Mouse (Mus musculus): ENCODE measurements around the gene Tbc1d22b.
"Not testable (repeated sequence)": the region's sequence is repeated elsewhere in the genome, so short reads cannot be mapped to it uniquely, and the experiment has no call there.

Gene Tbc1d22b

GRCm38 (mm10) chr17:29549543-29550428, at the start of gene Tbc1d22b, which contains the start of gene Gm17657:
Gene Tbc1d22b, plus strand, starts transcription at chr17:29549785.
Gene Gm17657, minus strand, starts transcription at chr17:29549638.
- CTCF ChIA-PET, result interaction anchor here (0.6 kb wide), 2 partner anchors 420 to 472 kb away, joined by 4 to 19 read pairs; no protein-coding TSS in a partner anchor

DNA sequence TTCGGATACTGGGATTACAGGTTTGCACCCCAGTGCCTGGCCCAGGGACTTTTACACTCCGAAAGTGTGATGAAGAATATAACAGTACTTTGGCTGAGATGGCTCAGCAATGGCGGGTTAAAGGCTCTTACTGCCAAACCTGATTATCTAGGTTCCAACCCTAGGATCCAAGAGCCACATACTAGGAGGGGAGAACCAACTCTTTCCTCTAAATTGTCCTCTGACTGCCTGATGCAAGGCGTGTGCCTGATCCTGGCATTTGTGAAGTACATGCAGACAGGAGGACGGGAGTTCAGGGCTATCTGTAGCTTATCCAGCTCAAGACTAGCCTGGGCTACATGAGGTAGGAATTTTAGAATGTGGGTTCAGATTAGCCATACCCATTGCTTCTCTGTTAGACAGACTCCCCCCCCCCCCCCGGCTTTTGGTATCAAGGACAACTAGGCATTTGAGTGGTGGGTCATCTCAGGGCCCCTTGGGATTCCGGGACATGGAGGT, 49.3 kb upstream of the Tbc1d22b start:
- CTCF ChIA-PET, result interaction anchor here (0.9 kb wide), 1 partner anchor 119 kb away, joined by 3 read pairs; no protein-coding TSS in a partner anchor

DNA sequence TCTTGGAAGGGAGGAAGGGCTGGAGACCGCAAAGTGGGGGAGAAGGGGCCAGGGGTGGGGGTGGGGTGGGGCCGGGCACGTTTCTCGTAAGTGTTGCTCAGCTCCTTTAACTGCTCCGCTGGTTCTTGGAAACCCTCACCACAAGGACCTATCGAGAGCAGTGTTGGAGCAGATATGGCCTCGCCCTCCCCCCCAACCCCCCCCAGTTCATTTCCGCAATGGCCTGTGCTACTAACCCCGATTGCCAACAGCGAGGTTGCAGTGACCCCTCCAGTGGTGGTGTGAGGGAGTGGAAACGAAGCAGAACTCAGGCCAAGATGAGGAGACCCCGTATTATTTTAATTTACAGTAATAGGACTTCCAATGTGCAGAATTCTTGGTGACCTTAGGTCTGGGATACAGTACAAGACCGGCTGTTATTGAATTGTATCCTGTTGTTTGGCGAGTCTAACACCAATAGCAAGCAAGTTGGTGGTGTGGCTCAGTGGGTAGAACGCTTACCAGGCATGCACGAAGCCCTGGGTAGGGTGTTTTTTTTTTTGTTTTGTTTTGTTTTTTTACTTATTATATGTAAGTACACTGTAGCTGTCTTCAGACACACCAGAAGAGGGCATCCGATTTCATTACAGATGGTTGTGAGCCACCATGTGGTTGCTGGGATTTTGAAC, 48.6 kb upstream of the Tbc1d22b start:
- CTCF ChIA-PET, result interaction anchor here (0.9 kb wide), 1 partner anchor 120 kb away, joined by 3 read pairs; no protein-coding TSS in a partner anchor

- CTCF ChIA-PET, result interaction anchor here (0.5 to 0.8 kb wide), 3 partner anchors 10 to 331 kb away, joined by 3 to 8 read pairs (median 3); no protein-coding TSS in a partner anchor
Observed at GRCm38 (mm10) chr17:29502005-29502668, 47.4 kb upstream of the Tbc1d22b start.

- CTCF ChIA-PET, result interaction anchor here (0.6 kb wide), 1 partner anchor 34 kb away, joined by 3 read pairs; no protein-coding TSS in a partner anchor
Observed at GRCm38 (mm10) chr17:29502669-29503665, 46.6 kb upstream of the Tbc1d22b start.

- CTCF ChIA-PET, result interaction anchor here (0.6 kb wide), 1 partner anchor 124 kb away, joined by 3 read pairs; no protein-coding TSS in a partner anchor
Observed at GRCm38 (mm10) chr17:29503700-29504099, 45.9 kb upstream of the Tbc1d22b start.

- CTCF ChIA-PET, result no interaction called here
Observed at GRCm38 (mm10) chr17:29508927-29509608, 40.5 kb upstream of the Tbc1d22b start.

DNA sequence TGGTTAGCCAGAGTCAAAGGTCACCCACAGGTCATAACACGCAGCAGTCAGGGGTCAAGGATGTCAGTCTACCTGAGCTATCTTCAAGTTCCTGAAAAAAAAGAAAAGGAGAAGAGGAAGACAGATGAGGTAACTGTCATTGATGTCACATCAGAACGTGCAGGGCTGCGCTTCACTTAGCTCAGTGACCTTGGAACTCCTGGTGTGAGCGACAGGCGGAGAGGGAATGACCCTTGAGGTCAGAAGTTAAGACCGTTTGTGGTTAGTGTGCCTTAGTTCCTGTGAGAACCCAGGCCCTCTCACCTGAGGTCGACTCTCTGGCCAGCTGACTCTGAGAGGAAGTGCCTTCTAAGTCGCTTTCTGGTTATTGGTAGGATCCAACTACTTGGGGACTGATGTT, 38.9 kb upstream of the Tbc1d22b start:
- CTCF ChIA-PET, result interaction anchor here (0.9 to 2.0 kb wide), 2 partner anchors 118 to 140 kb away, joined by 4 to 5 read pairs; no protein-coding TSS in a partner anchor

- CTCF ChIA-PET, result interaction anchor here (2.2 kb wide), 1 partner anchor 117 kb away, joined by 8 read pairs; no protein-coding TSS in a partner anchor
Observed at GRCm38 (mm10) chr17:29513044-29513730, 36.4 kb upstream of the Tbc1d22b start.

DNA sequence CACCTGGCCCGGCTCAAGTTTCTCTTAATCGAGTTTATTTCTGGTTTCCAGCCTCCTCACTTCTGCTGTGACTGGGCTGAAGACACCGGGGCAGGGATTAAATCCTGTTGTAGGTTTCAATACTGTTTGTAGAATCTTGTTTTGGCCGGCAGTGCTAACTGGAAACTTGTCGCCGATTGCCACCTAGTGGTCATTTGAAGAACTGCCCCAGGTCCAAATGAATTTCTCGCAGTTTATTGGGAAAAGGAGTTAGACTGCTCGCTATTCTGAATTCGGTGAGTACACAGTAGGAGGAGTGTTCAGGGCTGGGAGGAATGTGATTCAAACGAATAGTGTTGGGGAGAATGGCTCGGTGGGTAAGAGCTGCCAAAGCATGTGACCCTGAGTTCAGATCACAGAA, 35.1 kb upstream of the Tbc1d22b start:
- CTCF ChIA-PET, result interaction anchor here (0.6 to 2.2 kb wide), 5 partner anchors 118 to 480 kb away, joined by 3 to 8 read pairs (median 4); no protein-coding TSS in a partner anchor

DNA sequence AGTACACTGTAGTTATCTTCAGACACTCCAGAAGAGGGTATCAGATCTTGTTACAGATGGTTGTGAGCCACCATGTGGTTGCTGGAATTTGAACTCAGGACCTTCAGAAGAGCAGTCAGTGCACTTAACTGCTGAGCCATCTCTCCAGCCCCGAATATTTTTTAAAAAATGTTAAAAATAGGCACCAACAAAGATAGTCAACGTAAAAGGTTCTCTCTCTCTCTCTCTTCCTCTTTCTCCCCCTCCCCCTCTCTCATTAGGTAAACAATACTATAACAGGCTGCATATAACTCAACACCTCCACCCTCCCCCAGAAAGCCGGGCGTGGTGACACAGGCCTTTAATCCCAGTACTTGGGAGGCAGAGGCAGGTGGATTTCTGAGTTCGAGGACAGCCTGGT, 30.9 kb upstream of the Tbc1d22b start:
- CTCF ChIA-PET, result not testable (repeated sequence)

DNA sequence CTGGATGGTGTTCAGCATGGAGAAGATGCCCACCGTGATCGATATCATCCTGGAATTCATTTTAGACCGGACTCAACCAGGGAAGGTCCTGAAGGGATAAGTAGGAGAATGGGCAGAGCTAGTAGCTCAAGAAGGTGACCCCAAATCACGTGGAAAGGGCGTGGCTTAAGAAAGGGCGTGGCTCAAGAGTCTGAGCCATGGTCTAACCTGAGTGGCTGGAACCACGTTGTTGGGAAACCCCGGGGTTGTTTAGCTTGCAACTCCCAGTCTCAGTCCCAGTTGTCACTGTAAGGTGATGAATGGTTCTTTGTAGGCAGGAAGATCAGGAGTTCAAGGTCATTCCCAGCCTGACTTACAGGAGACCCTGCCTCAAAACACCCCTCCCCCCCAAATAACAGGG, 29.9 kb upstream of the Tbc1d22b start:
- CTCF ChIA-PET, result interaction anchor here (0.6 kb wide), 1 partner anchor 257 kb away, joined by 3 read pairs; no protein-coding TSS in a partner anchor

DNA sequence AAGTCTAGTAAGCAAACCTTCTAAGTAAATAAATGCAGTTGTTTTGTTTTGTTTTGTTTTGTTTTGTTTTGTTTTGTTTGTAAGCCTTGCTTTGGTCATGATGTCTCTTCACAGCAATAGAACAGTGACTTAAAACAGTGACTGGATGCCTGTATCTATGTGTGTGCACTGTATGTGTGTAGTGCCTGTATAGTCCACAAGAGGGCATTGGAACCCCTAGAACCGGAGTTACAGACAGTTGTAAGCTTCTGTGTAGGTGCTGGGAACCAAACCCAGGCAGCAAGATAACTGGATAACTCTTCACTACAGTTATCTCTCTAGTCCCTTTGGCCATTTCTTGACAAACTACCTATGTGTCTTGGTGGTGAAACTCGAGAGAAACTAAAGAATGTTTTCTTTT, 24.0 kb upstream of the Tbc1d22b start:
- CTCF ChIA-PET, result interaction anchor here (0.7 kb wide), 1 partner anchor 584 kb away, joined by 3 read pairs; no protein-coding TSS in a partner anchor

DNA sequence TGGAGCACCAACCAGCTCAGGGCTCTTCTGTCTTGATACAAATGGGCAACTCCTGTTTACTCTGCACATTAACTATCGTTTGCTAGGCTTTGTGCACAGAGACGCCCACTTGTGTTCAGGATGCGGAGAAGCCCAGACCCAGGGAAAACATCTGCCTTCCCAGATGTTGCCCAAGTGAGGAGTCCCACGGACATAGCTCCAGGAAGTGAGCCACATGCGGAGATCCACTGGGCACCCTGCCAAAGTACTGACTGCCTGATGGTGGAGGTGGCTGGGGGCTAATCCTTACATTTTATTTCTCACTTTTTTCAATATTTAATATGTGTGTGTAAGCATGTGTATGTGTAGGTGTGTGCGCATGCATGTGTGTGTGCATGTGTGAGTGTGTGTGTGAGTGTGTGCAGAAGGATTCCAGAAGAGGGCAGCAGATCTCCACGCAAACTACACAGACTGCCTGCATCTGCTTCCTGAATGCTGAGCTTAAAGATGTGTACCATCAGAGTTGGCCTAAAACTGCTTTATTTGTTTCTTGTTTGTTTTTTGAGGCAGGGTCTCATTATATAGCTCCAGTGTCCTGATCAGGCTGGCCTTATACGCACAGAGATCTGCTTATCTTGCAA, 20.9 kb upstream of the Tbc1d22b start:
- CTCF ChIA-PET, result interaction anchor here (0.5 kb wide), 1 partner anchor 1546 kb away, joined by 5 read pairs; no protein-coding TSS in a partner anchor

DNA sequence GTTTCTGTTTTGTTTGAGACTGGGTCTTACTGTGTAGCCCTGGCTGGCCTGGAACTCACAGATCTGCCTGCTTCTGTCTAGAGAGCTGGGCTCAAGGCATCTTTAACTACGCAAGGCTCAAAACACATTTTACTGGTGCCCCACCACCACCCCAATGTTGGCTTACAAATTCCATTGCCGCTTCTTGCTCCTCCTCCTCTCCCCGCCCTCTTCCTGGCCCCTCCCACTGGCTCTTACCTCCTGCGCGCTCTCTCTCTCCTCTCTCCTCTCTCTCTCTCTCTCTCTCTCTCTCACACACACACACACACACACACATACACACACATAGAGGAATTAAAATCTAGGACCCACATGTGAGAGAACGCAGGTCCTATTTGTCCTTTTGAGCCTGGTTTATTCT, 19.1 kb upstream of the Tbc1d22b start:
- CTCF ChIA-PET, result no interaction called here

- CTCF ChIA-PET, result interaction anchor here (0.6 kb wide), 1 partner anchor 48 kb away, joined by 5 read pairs; no protein-coding TSS in a partner anchor
Observed at GRCm38 (mm10) chr17:29531278-29531677, 18.3 kb upstream of the Tbc1d22b start.

DNA sequence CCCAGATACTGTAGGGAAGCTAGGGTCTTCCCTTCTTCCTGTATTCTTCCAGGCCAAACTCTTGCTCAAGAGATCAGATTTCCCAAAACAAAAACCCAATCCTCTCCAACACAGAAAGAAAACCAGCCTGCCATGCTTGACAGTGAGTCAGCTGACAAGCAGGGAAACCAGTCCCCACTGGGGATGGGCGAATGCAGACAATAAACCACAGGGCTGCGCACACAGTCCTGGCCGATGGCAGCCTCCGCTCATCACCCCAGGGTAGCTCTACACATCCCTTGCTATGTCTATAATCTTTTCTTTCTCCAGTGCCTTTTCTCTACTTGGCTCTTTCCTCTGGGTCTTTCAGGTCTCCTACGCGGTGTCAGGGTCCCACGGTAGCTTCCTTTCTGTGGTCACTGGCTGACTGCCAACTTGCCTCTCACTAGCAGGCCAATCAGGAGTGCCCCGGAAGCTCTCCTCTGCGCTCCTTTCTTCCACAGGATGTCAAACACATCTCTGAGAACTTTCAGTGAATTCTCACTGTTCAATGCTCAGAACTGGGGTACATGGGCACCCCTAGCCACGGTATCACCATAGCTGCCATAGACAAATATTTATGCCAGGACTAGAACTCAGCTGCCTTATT, 17.7 kb upstream of the Tbc1d22b start:
- CTCF ChIA-PET, result interaction anchor here (0.6 kb wide), 1 partner anchor 48 kb away, joined by 5 read pairs; no protein-coding TSS in a partner anchor

- CTCF ChIA-PET, result no interaction called here
Observed at GRCm38 (mm10) chr17:29533866-29534265, 15.7 kb upstream of the Tbc1d22b start.

Data from spleen, embryonic (tissue).